Mouse (Mus musculus) hematopoietic stem cell, adult 5-6 weeks (primary cell): ENCODE results near the gene Ace2. TPM values are rescaled to one million over a fixed set of nuclear protein-coding genes. Genes with fewer than 3 reads are reported as not detected.
A peak's percentile ranks its signal among the peaks of the same experiment; 100 is the strongest.

Experiments used
- ATAC-seq, 2 experiments: fragments of 125-278 bp in 1 of 2; replicated peaks in 1 of 2; 2 replicates each; pipeline ENCODE4 v1.8.0; 2016 to 2017; ENCODE audit warnings: inconsistent platforms in 2 of 2, mild to moderate bottlenecking in 2 of 2, moderate number of reproducible peaks in 2 of 2, low read depth in 1 of 2, moderate TSS enrichment in 1 of 2; ENCODE audit not compliant: low FRiP score in 2 of 2, poor library complexity in 2 of 2, severe bottlenecking in 2 of 2, insufficient read depth in 1 of 2, low TSS enrichment in 1 of 2
- total RNA-seq: library from RNA; stranded (forward); fragments of 172-1452, 232-1000 nt; gene quantifications from 2 replicates; pipeline ENCODE4 v1.2.3, GENCODE M21; 2017

Ace2 gene
- not detected in 2 replicates for total RNA-seq

- no peak for ATAC-seq
These were observed at the start of gene Ace2 for GRCm38 (mm10) chrX:164139032-164139431. Gene Ace2 (plus strand): TSS chrX:164139332.

GRCm38 (mm10) chrX:164089916-164090315 lies 49.2 kb upstream of the Ace2 start:
- ATAC-seq, result no peak

- peak; percentile 42 to 78; a peak in 3 of 4 replicates for ATAC-seq
These were observed 46.6 kb upstream of the Ace2 start for GRCm38 (mm10) chrX:164092300-164093169.

GRCm38 (mm10) chrX:164093435-164093834 lies 45.7 kb upstream of the Ace2 start:
- ATAC-seq, result no peak

- no peak for ATAC-seq
These were observed 43.3 kb upstream of the Ace2 start for GRCm38 (mm10) chrX:164095838-164096237.

GRCm38 (mm10) chrX:164101483-164101882 lies 37.6 kb upstream of the Ace2 start:
- no peak for ATAC-seq

GRCm38 (mm10) chrX:164102198-164102597 lies 36.9 kb upstream of the Ace2 start:
- no peak for ATAC-seq

- ATAC-seq, result no peak
These were observed 36.5 kb upstream of the Ace2 start for GRCm38 (mm10) chrX:164102656-164103055.

GRCm38 (mm10) chrX:164111146-164111545 lies 28.0 kb upstream of the Ace2 start:
- no peak for ATAC-seq

- no peak for ATAC-seq
These were observed 25.4 kb upstream of the Ace2 start for GRCm38 (mm10) chrX:164113744-164114143.

- no peak for ATAC-seq
These were observed 15.2 kb upstream of the Ace2 start for GRCm38 (mm10) chrX:164123942-164124341.

- ATAC-seq, result no peak
These were observed 5.6 kb upstream of the Ace2 start for GRCm38 (mm10) chrX:164133531-164133930.

- no peak for ATAC-seq
These were observed 3.8 kb upstream of the Ace2 start for GRCm38 (mm10) chrX:164135304-164135818.

- ATAC-seq, result no peak
These were observed 6.5 kb downstream of the Ace2 start for GRCm38 (mm10) chrX:164145463-164146250.

- ATAC-seq, result no peak
These were observed 13.6 kb downstream of the Ace2 start for GRCm38 (mm10) chrX:164152703-164153102.

- ATAC-seq, result no peak
These were observed 14.5 kb downstream of the Ace2 start for GRCm38 (mm10) chrX:164153606-164154005.

GRCm38 (mm10) chrX:164154594-164154993 lies 15.5 kb downstream of the Ace2 start:
- no peak for ATAC-seq

- ATAC-seq, result no peak
These were observed 25.5 kb downstream of the Ace2 start for GRCm38 (mm10) chrX:164164681-164165080.
